Mouse (Mus musculus) erythroid progenitor cell, adult 5-6 weeks (primary cell): ENCODE results near the gene Hoxc12. TPM values are rescaled to one million over a fixed set of nuclear protein-coding genes. Genes with fewer than 3 reads are reported as not detected.

ENCODE experiments used
- ATAC-seq: replicated peaks from 2 replicates; pipeline ENCODE4 v1.8.0; 2016; ENCODE audit warnings: moderate number of reproducible peaks, mild to moderate bottlenecking, moderate TSS enrichment, inconsistent platforms; ENCODE audit not compliant: poor library complexity, low FRiP score, severe bottlenecking
- total RNA-seq, 2 experiments: library from RNA; stranded (forward) in 1 of 2; stranded (reverse) in 1 of 2; fragments of 150-400 nt in 1 of 2; fragments of 186-747, 209-891 nt in 1 of 2; gene quantifications; 2 replicates each; pipeline versions ENCODE4 v1.2.3 to v1.2.4; 2015 to 2017; ENCODE audit warnings: low replicate concordance in 2 of 2

Hoxc12 gene
- total RNA-seq, 2 experiments from 2014 or later: not detected

- no peak for ATAC-seq
Measured at GRCm38 (mm10) chr15:102934897-102935296, 1.7 kb upstream of the Hoxc12 start.

GRCm38 (mm10) chr15:102937036-102937666, 594 bp downstream of the Hoxc12 start:
- ATAC-seq: no peak

DNA sequence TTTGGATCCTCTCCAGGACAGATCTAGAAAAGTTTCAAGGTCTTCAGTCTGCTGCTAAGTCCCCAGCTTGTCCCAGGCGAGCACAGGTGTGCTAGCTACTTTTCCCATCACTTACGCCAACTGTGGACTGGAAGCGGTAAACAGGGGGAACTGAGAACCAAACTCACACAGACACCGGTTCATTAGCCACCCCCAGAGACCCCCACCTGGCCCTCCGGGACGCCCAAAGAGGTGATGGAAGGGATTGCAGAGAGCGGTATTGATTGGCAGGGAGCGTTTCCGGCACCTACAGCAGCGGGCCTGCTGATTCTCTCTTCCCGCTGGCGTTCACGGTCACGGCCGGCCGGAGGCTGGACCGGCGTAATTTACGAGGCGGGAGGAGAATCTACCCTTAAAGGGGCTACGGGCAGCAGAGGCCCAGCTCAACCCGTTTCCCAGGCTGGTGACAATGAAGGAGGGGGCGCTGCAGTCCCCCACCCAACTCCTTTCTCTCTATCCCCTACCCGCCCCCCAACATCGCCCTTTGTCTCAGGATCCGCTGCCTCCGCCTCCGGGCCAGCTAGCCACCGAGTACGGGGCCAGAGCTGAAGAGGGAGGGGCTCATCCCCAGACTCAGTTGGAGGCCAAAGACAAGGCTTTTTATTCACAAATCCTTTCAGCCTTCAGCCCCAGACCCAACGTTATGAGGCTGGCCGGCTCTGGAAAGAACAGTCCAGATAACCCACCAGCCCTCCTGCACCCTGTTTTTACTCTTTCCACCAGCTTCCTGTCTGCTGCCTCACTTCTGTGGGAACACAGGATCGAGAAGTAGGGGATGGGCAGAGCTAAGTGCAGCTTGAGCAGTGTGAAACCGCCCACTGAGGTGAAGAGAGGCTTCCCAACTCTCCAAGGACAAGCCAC, 2.9 kb downstream of the Hoxc12 start:
- ATAC-seq: 0 out of 2 replicates have a peak, but pooled peaks have one; percentile 30

- ATAC-seq: no peak
Measured at GRCm38 (mm10) chr15:102942739-102943467, 6.3 kb downstream of the Hoxc12 start.

GRCm38 (mm10) chr15:102943468-102943813, 6.9 kb downstream of the Hoxc12 start:
- ATAC-seq: no peak

DNA sequence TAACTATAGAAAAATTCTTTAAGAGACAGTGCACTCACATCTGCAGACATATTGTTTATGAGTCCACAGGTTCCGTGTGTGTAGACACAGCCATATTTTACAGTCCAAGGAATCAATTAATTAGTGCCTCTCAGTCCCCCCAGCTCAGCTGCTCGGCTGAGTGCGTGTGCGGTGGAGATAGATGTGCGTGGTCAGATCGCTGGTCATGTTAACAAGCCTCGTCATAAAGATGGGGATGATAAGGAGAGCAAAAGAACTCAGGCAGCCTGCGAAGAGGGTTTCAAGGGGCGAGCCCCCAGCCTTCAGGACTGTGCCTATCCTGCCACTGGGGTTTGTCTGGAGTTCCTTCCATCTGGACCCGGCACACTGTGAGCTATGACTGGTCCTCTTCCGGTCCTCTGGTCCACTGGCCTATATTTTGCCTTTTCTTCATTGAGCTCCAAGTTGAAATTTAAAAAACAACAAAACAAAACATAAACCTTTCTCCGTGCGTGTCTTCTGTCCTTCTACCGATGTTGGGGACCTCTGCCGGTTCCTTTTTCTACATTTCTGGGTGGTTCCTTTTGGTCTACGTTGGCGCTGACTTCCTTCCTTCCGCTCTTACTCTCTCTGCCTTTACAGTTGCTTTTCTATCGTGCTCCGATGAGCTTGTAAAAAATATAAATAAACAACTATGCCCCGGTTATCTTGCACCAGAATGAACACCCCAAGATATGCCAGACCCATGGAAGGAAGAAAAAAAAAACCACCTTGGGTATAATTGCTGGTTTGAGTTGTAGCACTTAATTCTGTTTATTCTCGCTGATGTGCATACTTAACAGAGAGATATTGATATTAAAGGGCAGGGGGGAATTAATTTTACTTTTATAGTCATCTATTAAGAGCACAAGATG, 8.9 kb downstream of the Hoxc12 start:
- no peak for ATAC-seq

DNA sequence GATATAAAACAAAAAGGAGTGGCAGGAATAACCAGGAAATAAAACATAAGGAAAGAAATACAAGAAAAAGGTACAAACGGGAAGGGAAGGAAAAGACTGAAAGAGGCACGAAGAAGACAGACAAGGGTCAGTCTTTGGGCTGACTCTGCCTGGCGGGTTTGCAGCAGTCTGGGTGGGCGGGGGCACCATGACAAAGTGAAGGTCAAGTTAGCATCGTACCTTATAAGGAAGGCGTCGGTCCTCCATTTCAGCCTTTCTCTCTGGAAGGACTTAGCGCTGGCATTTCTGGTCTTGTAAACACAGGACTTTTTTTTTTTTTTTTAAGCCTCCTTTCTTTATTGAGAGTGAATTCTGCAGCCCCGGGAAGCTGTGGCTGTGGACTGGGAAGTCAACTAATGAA, 10.7 kb downstream of the Hoxc12 start:
- ATAC-seq: no peak

- no peak for ATAC-seq
Measured at GRCm38 (mm10) chr15:102948842-102949241, 12.3 kb downstream of the Hoxc12 start.

DNA sequence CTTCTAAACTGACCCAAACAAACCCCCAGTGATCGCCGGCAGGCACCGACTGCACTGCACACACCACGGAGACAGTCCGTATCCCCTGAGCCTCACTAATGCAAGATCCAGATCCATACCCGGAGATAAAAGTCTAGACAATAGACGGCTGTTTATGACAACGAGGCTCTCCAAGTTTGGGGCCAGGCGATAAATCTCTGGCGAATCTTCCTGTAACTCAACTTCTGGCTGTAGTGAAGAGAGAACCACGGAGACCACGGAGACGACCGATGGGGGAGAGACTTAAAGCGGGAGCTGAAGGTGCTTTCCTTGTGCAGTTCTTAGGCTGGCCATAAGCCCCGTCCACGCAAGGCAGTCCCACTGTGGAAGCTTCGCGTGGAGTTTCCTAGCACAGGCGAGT, 13.1 kb downstream of the Hoxc12 start:
- no peak for ATAC-seq

DNA sequence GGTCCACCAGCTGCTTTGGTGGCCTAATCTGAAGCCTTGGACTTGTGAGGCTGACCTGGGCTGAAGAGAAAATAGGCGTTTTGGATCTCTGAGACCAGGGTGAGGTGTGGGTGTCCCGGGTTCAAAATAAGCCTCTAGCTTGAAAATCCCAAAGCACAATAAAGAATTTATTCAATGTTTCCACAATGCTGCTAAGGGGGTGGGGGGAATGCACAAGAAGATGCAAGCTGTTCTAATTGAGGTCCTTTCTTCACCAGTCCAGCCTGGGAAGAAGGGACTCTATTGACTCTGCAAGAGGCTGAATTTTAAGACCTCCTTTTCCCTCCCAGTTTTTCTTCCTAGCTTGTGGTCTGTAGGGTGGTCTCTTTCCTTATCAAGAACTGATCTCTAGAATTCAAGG, 14.3 kb downstream of the Hoxc12 start:
- ATAC-seq: no peak

- no peak for ATAC-seq
Measured at GRCm38 (mm10) chr15:102953561-102953960, 17.0 kb downstream of the Hoxc12 start.

- no peak for ATAC-seq
Measured at GRCm38 (mm10) chr15:102954192-102955006, 17.8 kb downstream of the Hoxc12 start, which contains the start of gene Hoxc11. Hoxc11 (plus strand) TSS chr15:102954427.

DNA sequence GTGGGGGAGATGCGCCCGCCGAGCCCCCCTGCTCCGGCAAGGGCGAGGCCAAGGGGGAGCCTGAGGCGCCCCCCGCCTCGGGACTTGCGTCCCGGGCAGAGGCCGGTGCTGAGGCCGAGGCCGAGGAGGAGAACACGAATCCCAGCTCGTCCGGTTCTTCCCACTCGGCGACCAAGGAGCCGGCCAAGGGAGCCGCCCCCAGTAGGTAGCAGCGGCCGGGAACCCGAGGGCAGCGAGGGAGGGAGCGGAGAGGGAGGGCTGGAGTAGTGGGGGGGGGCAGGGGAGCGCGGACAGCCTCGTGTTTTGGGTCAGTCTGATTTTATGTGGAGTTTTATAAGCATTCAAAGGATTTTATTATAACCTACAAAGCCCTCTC, 18.4 kb downstream of the Hoxc12 start:
- ATAC-seq: no peak

- ATAC-seq: no peak
Measured at GRCm38 (mm10) chr15:102955833-102956640, 19.5 kb downstream of the Hoxc12 start.

DNA sequence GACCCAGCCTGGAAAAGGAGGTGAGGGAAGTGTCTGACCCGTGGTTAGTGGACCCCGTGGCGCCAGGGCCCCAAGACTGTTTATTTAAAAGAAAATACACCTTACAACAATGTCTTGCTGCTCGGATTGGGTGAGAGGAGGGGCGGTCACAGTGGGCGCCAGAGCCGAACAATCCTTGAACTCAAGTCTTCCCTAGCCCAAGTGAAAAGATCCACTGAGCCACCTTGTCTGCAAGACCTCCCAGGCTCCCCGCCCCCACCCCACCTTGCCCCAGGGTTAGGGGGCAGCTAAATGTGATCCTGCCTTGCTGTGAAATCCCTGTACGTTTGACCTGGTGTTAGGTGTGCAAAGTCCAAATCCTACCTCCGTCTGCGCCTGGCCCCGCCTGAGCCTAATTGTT, 20.3 kb downstream of the Hoxc12 start:
- ATAC-seq: no peak

GRCm38 (mm10) chr15:102959663-102960191, 23.2 kb downstream of the Hoxc12 start:
- ATAC-seq: no peak

GRCm38 (mm10) chr15:102961728-102962127, 25.2 kb downstream of the Hoxc12 start:
- no peak for ATAC-seq

DNA sequence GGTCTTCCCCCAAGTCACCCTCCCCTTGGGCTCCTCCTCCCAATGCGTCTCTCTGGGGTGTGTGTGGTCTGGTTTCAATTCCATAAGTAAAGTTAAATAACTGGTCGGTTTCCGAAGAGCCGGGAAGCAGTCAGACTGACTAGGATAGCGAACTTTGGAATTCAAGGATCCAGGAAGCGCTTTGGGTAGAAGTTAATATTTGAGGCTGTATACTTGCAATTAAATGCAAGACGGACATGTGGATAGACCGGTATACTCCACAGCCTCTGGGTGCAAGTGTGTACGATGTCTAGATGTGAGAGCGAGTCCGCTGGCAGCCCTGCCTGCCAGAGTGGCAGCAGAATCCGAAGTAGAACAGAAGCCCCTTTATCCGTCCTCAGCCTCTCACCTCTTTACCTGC, 25.9 kb downstream of the Hoxc12 start:
- ATAC-seq: no peak
